8 mouse cellular contexts compared by ENCODE assay signal in the genomic region with DNA sequence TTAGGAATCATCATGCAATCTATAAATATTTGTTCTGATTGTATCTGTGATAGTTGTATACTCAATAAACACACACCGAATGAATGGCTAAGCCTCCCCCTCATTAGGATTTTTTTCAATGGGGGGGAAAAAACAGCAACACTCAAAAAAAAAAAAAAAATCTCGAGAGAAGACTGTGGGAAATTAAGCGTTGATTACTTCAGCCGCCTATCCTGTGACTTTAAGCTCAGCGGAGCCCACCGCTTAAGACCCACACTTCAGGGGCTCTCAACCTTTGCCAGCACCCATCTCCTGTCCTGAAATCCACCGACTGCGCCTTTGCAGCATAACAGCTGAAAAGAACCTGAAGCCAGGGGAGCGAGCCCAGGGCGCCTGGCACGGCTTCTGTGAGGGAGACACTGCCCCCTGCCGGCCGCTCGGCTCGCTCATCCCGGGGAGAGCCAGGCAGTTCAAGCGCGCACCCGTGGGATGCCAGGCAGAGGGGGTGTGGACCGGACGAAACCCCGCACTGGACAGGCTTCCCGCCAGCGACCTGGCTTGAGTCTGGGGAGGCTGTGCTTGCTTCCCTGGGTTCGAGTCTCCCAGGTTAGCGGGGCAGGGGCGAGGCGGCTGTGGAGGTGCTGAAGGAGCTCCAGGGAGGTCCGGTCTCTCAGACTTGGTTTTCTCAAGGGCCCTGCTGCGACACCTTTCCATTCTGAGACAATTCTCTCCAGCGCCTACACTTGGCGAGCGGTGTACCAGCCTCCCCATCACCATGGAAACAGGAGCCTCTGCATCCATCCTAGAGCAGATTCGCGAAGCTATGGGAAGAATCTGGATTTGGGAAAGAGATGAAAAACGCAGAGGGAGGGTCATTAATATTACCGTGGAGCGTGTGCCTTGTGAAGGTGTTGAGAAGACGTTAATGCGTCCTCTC. TPM values are rescaled to one million over a fixed set of nuclear protein-coding genes. Genes with fewer than 3 reads are reported as not detected.
DNase-seq lines count a peak whose midpoint lies in the region; ATAC-seq and TF ChIP-seq lines count a peak whose summit lies in the region.

No protein-coding gene starts in this region.

- peak overlapping the region; percentile 36 for H3K4me3 ChIP-seq in cortical plate, adult 2 months (ENCODE audit: insufficient read depth, low read length)
- H3K4me3 ChIP-seq in intestine, embryonic 14.5 days (ENCODE audit: low read depth, low read length), result peak overlapping the region; percentile 22

- no peak overlapping the region for H3K9ac ChIP-seq in intestine, embryonic 14.5 days (ENCODE audit: low read length)

- peak overlapping the region; percentile 60; the same call in 1 of the 2 replicates for H3K27ac ChIP-seq in cortical plate, adult 2 months (ENCODE audit: insufficient read depth, low read length)
- no peak overlapping the region for H3K27ac ChIP-seq in intestine, embryonic 14.5 days (ENCODE audit: low read depth)

- no peaks in the 10 kb centered on the region for H3K36me3 ChIP-seq in intestine, embryonic 14.5 days (ENCODE audit: control insufficient read depth, insufficient read depth, low read length)

- DNase-seq in ZHBTc4 (ENCODE audit: low read depth, low spot score), result peak; percentile 93
- DNase-seq in gastrocnemius, postnatal 14 days, result peak; percentile 86
- DNase-seq in intestine, embryonic 14.5 days (ENCODE audit: low spot score), result peak; percentile 94
- DNase-seq in left cerebral cortex, postnatal 10 days (ENCODE audit: extremely low spot score in 1 of 2, low spot score in 2 of 2), result peak; percentile 87 to 92
- DNase-seq in right cerebral cortex, postnatal 14 days, result peak; percentile 96
- DNase-seq in urinary bladder, postnatal 25 days (ENCODE audit: low spot score), result peak; percentile 91

- WGBS in intestine, embryonic 14.5 days, result 6% methylated on average over 40 of the region's 40 CpGs

- intact Hi-C loops in gastrocnemius, postnatal 14 days (cut with DNase I; ENCODE audit: low total_unique reads), result loop anchor here (2.0 kb wide), 1 partner anchor 67 kb away; no protein-coding TSS in a partner anchor
- intact Hi-C loops in left cerebral cortex, postnatal 10 days (cut with DNase I), result loop anchor here (2.0 to 10.0 kb wide), 2 partner anchors 35 to 125 kb away; partner anchors contain the start of genes 4930415O20Rik and Ccnt1

- H3K4me2 ChIP-seq in intestine, embryonic 14.5 days (ENCODE audit: low read length), result peak overlapping the region; percentile 50

- TF ChIP-seq CTCF in cortical plate, adult 2 months (IDR thresholded peaks at IDR 0.05; ENCODE audit: extremely low read depth, insufficient read depth, low read length), result peak; percentile 57

- H3K9me3 ChIP-seq in intestine, embryonic 14.5 days (ENCODE audit: control insufficient read depth, low read length), result no peaks in the 10 kb centered on the region

- H3K27me3 ChIP-seq in intestine, embryonic 14.5 days (replicated peaks; ENCODE audit: control insufficient read depth, insufficient read depth, low read length), result peaks cover 39% of the 10 kb centered on the region

- peak; percentile 32; the same call in 1 of the 2 replicates for TF ChIP-seq POLR2A in cortical plate, adult 2 months (IDR thresholded peaks at IDR 0.05; ENCODE audit: extremely low read depth, insufficient read depth, low read length)

- no peaks in the 10 kb centered on the region for H3K4me1 ChIP-seq in cortical plate, adult 2 months (ENCODE audit: control insufficient read depth, insufficient read depth, low read length)
- peaks cover 5% of the 10 kb centered on the region; the same call in 1 of the 2 replicates for H3K4me1 ChIP-seq in intestine, embryonic 14.5 days (replicated peaks; ENCODE audit: control insufficient read depth, insufficient read depth, low read length)

- ATAC-seq in intestine, embryonic 14.5 days (replicated peaks; ENCODE audit: low FRiP score, low TSS enrichment, low read depth), result peak; percentile 78
- peak; percentile 94 for ATAC-seq in megakaryocyte-erythroid progenitor cell, adult 5-6 weeks (replicated peaks; ENCODE audit: low FRiP score, low TSS enrichment, poor library complexity, severe bottlenecking)

RNA-seq across cellular contexts. Expression of gene Ccdc65, which starts 8.6 kb away (rescaled TPM):
- polyA plus RNA-seq in cortical plate, adult 2 months (2012; rRNA removed), result 9.3 and 10.6 TPM in 2 replicates
- not detected for total RNA-seq in gastrocnemius, postnatal 14 days (2021)
- polyA plus RNA-seq in intestine, embryonic 14.5 days (2014; fragmentation: Nextera tagmentation; extraction: Ambion mirVana), result 0.57 and 1.6 TPM in 2 replicates
- total RNA-seq in left cerebral cortex, postnatal 10 days (2021), result 10 to 100 TPM; 13.6 to 14.5 TPM
- total RNA-seq in megakaryocyte-erythroid progenitor cell, adult 5-6 weeks (2014; fragmentation: Nextera tagmentation), result not detected in 2 replicates
- not detected in 2 replicates for total RNA-seq in megakaryocyte-erythroid progenitor cell, adult 5-6 weeks (2017)

RNA-seq across cellular contexts. Expression of gene Rnd1, which starts 22.2 kb away (rescaled TPM):
- 34.5 and 37.4 TPM in 2 replicates for polyA plus RNA-seq in cortical plate, adult 2 months (2012; rRNA removed)
- total RNA-seq in gastrocnemius, postnatal 14 days (2021), result 1 to 10 TPM in 1 of 2 experiments, under 1 TPM in 1; 0.40 to 1.2 TPM
- polyA plus RNA-seq in intestine, embryonic 14.5 days (2014; fragmentation: Nextera tagmentation; extraction: Ambion mirVana), result 0.83 and 1.0 TPM in 2 replicates
- 10 to 100 TPM; 68.6 to 70.1 TPM for total RNA-seq in left cerebral cortex, postnatal 10 days (2021)
- 0.64 TPM in 1 of 2 replicates, not detected in the other for total RNA-seq in megakaryocyte-erythroid progenitor cell, adult 5-6 weeks (2014; fragmentation: Nextera tagmentation)
- total RNA-seq in megakaryocyte-erythroid progenitor cell, adult 5-6 weeks (2017), result 0.61 TPM in 1 of 2 replicates, not detected in the other

RNA-seq across cellular contexts. Expression of gene Fkbp11, which starts 28.6 kb away (rescaled TPM):
- 2.1 TPM in 2 replicates for polyA plus RNA-seq in cortical plate, adult 2 months (2012; rRNA removed)
- total RNA-seq in gastrocnemius, postnatal 14 days (2021), result 1 to 10 TPM; 3.9 to 4.4 TPM
- polyA plus RNA-seq in intestine, embryonic 14.5 days (2014; fragmentation: Nextera tagmentation; extraction: Ambion mirVana), result 47.9 and 53.1 TPM in 2 replicates
- total RNA-seq in left cerebral cortex, postnatal 10 days (2021), result 1 to 10 TPM; 2.2 TPM
- total RNA-seq in megakaryocyte-erythroid progenitor cell, adult 5-6 weeks (2014; fragmentation: Nextera tagmentation), result 5.5 and 6.1 TPM in 2 replicates
- total RNA-seq in megakaryocyte-erythroid progenitor cell, adult 5-6 weeks (2017), result 5.8 and 6.9 TPM in 2 replicates

RNA-seq across cellular contexts. Expression of gene Ddx23, which starts 36.8 kb away (rescaled TPM):
- 53.4 and 60.5 TPM in 2 replicates for polyA plus RNA-seq in cortical plate, adult 2 months (2012; rRNA removed)
- total RNA-seq in gastrocnemius, postnatal 14 days (2021), result 10 to 100 TPM; 45.1 to 48.1 TPM
- polyA plus RNA-seq in intestine, embryonic 14.5 days (2014; fragmentation: Nextera tagmentation; extraction: Ambion mirVana), result 27.1 TPM in 2 replicates
- total RNA-seq in left cerebral cortex, postnatal 10 days (2021), result 10 to 100 TPM; 55.8 to 58.2 TPM
- 79.8 and 96.4 TPM in 2 replicates for total RNA-seq in megakaryocyte-erythroid progenitor cell, adult 5-6 weeks (2014; fragmentation: Nextera tagmentation)
- 152 and 181 TPM in 2 replicates for total RNA-seq in megakaryocyte-erythroid progenitor cell, adult 5-6 weeks (2017)

Comparison
In these comparisons a context has a peak if more than half of its experiments do, and no peak if none do; other contexts are left out.
1. RNA of gene Ccdc65, which starts 8.6 kb away (total RNA-seq): 13.6 to 14.5 TPM in left cerebral cortex, postnatal 10 days; not detected in gastrocnemius, postnatal 14 days and not detected in megakaryocyte-erythroid progenitor cell, adult 5-6 weeks; every median in the first group is over 10 times any median in the second.
2. RNA of gene Rnd1, which starts 22.2 kb away (total RNA-seq): 68.6 to 70.1 TPM in left cerebral cortex, postnatal 10 days; 0.40 to 1.2 TPM in gastrocnemius, postnatal 14 days and 0.61 to 0.64 TPM in megakaryocyte-erythroid progenitor cell, adult 5-6 weeks; every median in the first group is over 10 times any median in the second.
3. Peak in every context shown above with its lines, with median percentiles within 50 percentile points of each other: DNase-seq.